Mouse (Mus musculus) erythroid progenitor cell, adult 5-6 weeks (primary cell): ENCODE data around the gene Gtf2h1. TPM values are rescaled to one million over a fixed set of nuclear protein-coding genes. Genes with fewer than 3 reads are reported as not detected.
A peak's percentile ranks its signal among the peaks of the same experiment; 100 is the strongest.
"Not testable (repeated sequence)": the region's sequence is repeated elsewhere in the genome, so short reads cannot be mapped to it uniquely, and the experiment has no call there.

ENCODE experiments used
- ATAC-seq: replicated peaks from 2 replicates; pipeline ENCODE4 v1.8.0; 2016; ENCODE audit warnings: moderate number of reproducible peaks, mild to moderate bottlenecking, moderate TSS enrichment, inconsistent platforms; ENCODE audit not compliant: poor library complexity, low FRiP score, severe bottlenecking
- total RNA-seq, 2 experiments: library from RNA; stranded (forward) in 1 of 2; stranded (reverse) in 1 of 2; fragments of 150-400 nt in 1 of 2; fragments of 186-747, 209-891 nt in 1 of 2; gene quantifications; 2 replicates each; pipeline versions ENCODE4 v1.2.3 to v1.2.4; 2015 to 2017; ENCODE audit warnings: low replicate concordance in 2 of 2

The Gtf2h1 gene
- total RNA-seq, 2 experiments from 2014 or later, result 15.2 to 28.5 TPM

GRCm38 (mm10) chr7:46829911-46830310 lies 34.0 kb downstream of the Gtf2h1 start:
- no peak for ATAC-seq

GRCm38 (mm10) chr7:46830799-46831590 lies 35.1 kb downstream of the Gtf2h1 start:
- no peak for ATAC-seq

GRCm38 (mm10) chr7:46831693-46832092 lies 35.8 kb downstream of the Gtf2h1 start:
- no peak for ATAC-seq

GRCm38 (mm10) chr7:46832112-46832810 lies 36.4 kb downstream of the Gtf2h1 start:
- not testable (repeated sequence) for ATAC-seq

- ATAC-seq, result peak; percentile 62; the same call in 1 of the 2 replicates
Measured at GRCm38 (mm10) chr7:46833266-46833665, 37.4 kb downstream of the Gtf2h1 start.

- ATAC-seq, result no peak
Measured at GRCm38 (mm10) chr7:46833670-46834255, 37.9 kb downstream of the Gtf2h1 start.

- ATAC-seq, result no peak
Measured at GRCm38 (mm10) chr7:46834994-46835610, 39.2 kb downstream of the Gtf2h1 start.

GRCm38 (mm10) chr7:46836357-46836756 lies 40.5 kb downstream of the Gtf2h1 start:
- no peak for ATAC-seq

- no peak for ATAC-seq
Measured at GRCm38 (mm10) chr7:46837073-46837472, 41.2 kb downstream of the Gtf2h1 start.

- ATAC-seq, result no peak
Measured at GRCm38 (mm10) chr7:46838104-46838671, 42.3 kb downstream of the Gtf2h1 start.

GRCm38 (mm10) chr7:46838891-46839302 lies 43.0 kb downstream of the Gtf2h1 start:
- no peak for ATAC-seq

GRCm38 (mm10) chr7:46839446-46839845 lies 43.5 kb downstream of the Gtf2h1 start:
- no peak for ATAC-seq

GRCm38 (mm10) chr7:46839861-46840260 lies 44.0 kb downstream of the Gtf2h1 start:
- no peak for ATAC-seq

- ATAC-seq, result no peak
Measured at GRCm38 (mm10) chr7:46840326-46840725, 44.4 kb downstream of the Gtf2h1 start.

- no peak for ATAC-seq
Measured at GRCm38 (mm10) chr7:46840787-46841525, 45.1 kb downstream of the Gtf2h1 start, which contains the start of gene Ldha. TSS of gene Ldha (plus strand) at chr7:46841475.

- ATAC-seq, result no peak
Measured at GRCm38 (mm10) chr7:46842278-46842677, 46.4 kb downstream of the Gtf2h1 start.

GRCm38 (mm10) chr7:46843576-46843975 lies 47.7 kb downstream of the Gtf2h1 start:
- no peak for ATAC-seq

GRCm38 (mm10) chr7:46845211-46845977 lies 49.5 kb downstream of the Gtf2h1 start:
- ATAC-seq, result peak; percentile 71
